Mouse (Mus musculus) intestine, postnatal 0 days (tissue): ENCODE data around the gene Odf2l. TPM values are rescaled to one million over a fixed set of nuclear protein-coding genes. Genes with fewer than 3 reads are reported as not detected.

Source experiments
- ATAC-seq: fragments of 200-750 bp; cut with Nextera tagmentation; 2 replicates; pipeline ENCODE4 v1.8.0; 2017; ENCODE audit warnings: mild to moderate bottlenecking, moderate TSS enrichment, moderate library complexity
- H3K27ac ChIP-seq: fragments of 300-500 bp; sonication (generic); 2 replicates; pipeline ENCODE4 v1.5.1; 2014; ENCODE audit warnings: mild to moderate bottlenecking, low read depth, low read length, moderate library complexity
- H3K27me3 ChIP-seq: fragments of 300-500 bp; sonication (generic); replicated peaks from 2 replicates; pipeline ENCODE4 v1.6.1; 2014; ENCODE audit warnings: low read length, mixed read lengths; ENCODE audit not compliant: control insufficient read depth, insufficient read depth
- H3K36me3 ChIP-seq: fragments of 300-500 bp; sonication (generic); 2 replicates; pipeline ENCODE4 v1.6.1; 2014; ENCODE audit warnings: mild to moderate bottlenecking, moderate library complexity; ENCODE audit not compliant: control insufficient read depth, insufficient read depth
- H3K4me1 ChIP-seq: fragments of 300-500 bp; sonication (generic); replicated peaks from 2 replicates; pipeline ENCODE4 v1.6.1; 2014; ENCODE audit warnings: antibody characterized with exemption, low read length, mixed read lengths; ENCODE audit not compliant: control insufficient read depth, insufficient read depth
- H3K4me2 ChIP-seq: fragments of 300-500 bp; sonication (generic); replicated peaks from 2 replicates; pipeline ENCODE4 v1.6.1; 2014; ENCODE audit warnings: low read depth, mild to moderate bottlenecking, moderate library complexity
- H3K4me3 ChIP-seq: fragments of 300-500 bp; sonication (generic); 2 replicates; pipeline ENCODE4 v1.5.1; 2014; ENCODE audit warnings: low read depth, low read length
- H3K9ac ChIP-seq: fragments of 300-500 bp; sonication (generic); 2 replicates; pipeline ENCODE4 v1.6.1; 2014; ENCODE audit warnings: mild to moderate bottlenecking, low read depth, low read length
- H3K9me3 ChIP-seq: fragments of 300-500 bp; sonication (generic); 2 replicates; pipeline ENCODE4 v1.6.1; 2016; ENCODE audit warnings: mixed run types; ENCODE audit not compliant: control insufficient read depth
- CTCF ChIP-seq: sonication (generic); IDR thresholded peaks from 2 replicates; pipeline ENCODE4 v1.5.1; 2016; ENCODE audit warnings: low read depth, mild to moderate bottlenecking, control low read depth, antibody characterized with exemption, moderate library complexity
- WGBS: fragments of 180-500 bp; shearing (Covaris S2); extraction: QIAGEN DNeasy Blood & Tissue Kit; methylation state at CpG from one replicate; pipeline ENCODE4 v1.1.7; 2014; 5-methylcytosine and 5-hydroxymethylcytosine counted together
- polyA plus RNA-seq: library from polyadenylated mRNA; unstranded; fragments of >200 nt; fragmentation: Nextera tagmentation; extraction: Ambion mirVana; gene quantifications from 2 replicates; pipeline ENCODE4 v1.2.1, GENCODE M21; 2015

Odf2l gene
- polyA plus RNA-seq, result 11.4 and 14.6 TPM in 2 replicates

DNA sequence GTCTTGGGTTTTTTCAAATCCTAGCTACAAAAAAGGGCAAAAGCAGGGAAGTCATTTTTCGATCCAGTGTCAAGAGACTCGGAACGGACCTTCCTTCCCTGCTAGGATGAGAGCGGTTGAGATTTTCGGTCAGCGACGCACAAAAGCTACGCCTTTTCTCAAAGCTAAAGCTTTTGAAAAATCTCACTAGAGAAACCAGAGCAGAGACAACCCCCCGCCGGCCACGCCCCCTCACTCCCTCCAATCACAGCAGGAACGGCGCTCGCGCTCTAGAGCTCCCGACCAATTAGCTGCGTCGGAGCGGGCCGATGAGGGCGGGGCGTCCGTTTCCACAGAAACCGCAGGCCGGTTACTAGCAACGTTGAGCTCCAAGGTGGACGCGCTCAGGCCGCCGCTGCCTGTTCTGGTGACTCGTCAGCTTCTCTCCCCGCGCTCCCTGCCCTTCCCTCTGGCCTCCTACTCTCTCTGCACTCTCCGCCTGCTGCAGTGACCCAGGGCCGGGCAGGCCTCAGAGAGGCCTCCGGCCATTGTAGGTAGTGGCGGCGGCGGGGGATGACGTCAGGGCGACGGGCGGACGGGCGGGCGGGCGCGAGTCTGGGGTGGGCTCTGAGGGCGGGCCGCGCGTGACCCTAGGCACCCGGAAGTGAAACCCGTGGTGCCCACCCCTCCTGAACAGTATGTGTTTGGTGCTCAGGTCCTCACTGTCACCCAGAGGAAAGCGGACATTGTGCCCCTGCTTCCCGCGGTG, at the start of gene Odf2l:
Gene Odf2l, plus strand, starts transcription at position 335 of the 748 bp plus-strand sequence.
- H3K27me3 ChIP-seq, result no peaks in the 10 kb centered on the region
- H3K36me3 ChIP-seq, result no peaks in the 10 kb centered on the region
- H3K4me3 ChIP-seq, result peak within 1 kb of the TSS; percentile 68
- TF ChIP-seq CTCF, result no peak
- ATAC-seq, result peak; percentile 99
- under 1% methylated on average over 57 of the region's 57 CpGs for WGBS
- H3K4me2 ChIP-seq, result peak within 1 kb of the TSS; percentile 82
- no peaks in the 10 kb centered on the region for H3K4me1 ChIP-seq
- H3K9me3 ChIP-seq, result no peaks in the 10 kb centered on the region
- peak within 1 kb of the TSS; percentile 91 for H3K27ac ChIP-seq
- peak within 1 kb of the TSS; percentile 75 for H3K9ac ChIP-seq

DNA sequence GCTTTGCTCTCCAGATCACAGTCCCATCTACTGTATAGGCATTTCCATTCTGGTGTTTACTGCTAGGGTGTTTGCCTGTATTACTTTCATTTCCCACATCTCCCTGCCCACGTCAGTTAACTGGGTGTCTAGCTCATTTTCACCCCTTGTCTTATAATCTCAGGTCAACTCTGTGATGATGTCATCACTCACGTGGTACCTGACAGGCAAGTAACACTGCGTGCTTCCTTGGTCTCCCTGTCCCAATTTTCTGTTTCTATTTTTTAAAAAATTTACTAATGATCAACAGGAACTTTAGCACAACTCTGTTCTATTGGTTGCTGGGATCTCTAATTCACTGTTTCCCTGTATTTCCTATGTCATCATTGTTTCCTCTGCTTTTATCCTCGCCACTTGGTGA, 49.4 kb upstream of the Odf2l start:
- no peak overlapping the region for H3K4me3 ChIP-seq
- no peak overlapping the region for H3K9ac ChIP-seq
- H3K36me3 ChIP-seq, result no peaks in the 10 kb centered on the region
- WGBS, result 84% methylated on average over 4 of the region's 4 CpGs
- H3K4me2 ChIP-seq, result no peak overlapping the region
- H3K4me1 ChIP-seq, result no peaks in the 10 kb centered on the region
- ATAC-seq, result no peak
- TF ChIP-seq CTCF, result no peak
- H3K27ac ChIP-seq, result no peak overlapping the region
- no peaks in the 10 kb centered on the region for H3K9me3 ChIP-seq
- H3K27me3 ChIP-seq, result no peaks in the 10 kb centered on the region

DNA sequence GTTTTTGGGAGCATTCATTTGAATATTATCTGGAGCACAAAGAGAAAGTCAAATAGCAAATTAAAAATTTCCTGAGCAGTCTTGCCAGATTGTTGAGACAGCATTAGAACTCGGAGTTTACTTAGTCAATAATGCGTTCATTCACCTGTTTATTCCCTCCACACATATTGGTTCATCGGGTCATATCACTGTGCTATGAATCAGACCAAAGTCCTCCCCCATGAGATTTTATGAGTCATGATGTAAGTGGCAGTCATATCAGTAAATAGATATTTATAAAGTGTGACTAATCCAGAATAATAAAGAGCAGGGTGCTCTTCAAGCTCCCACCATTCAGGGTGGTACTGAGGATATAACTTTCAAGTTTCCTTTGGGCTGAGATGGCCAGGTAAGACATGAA, 46.0 kb upstream of the Odf2l start:
- Histone ChIP-seq H3K9me3 (no peaks in the 10 kb centered on the region), H3K4me1 (no peaks in the 10 kb centered on the region), H3K27ac (peak overlapping the region; percentile 16; the same call in 1 of the 2 replicates), H3K4me2 (0 out of 2 replicates have a peak overlapping the region, but pooled peaks have one; percentile 21), H3K4me3 (no peak overlapping the region), H3K9ac (no peak overlapping the region), H3K27me3 (no peaks in the 10 kb centered on the region), H3K36me3 (no peaks in the 10 kb centered on the region)
- peak; percentile 86 for ATAC-seq
- WGBS, result 52% methylated on average over 3 of the region's 3 CpGs
- no peak for TF ChIP-seq CTCF

DNA sequence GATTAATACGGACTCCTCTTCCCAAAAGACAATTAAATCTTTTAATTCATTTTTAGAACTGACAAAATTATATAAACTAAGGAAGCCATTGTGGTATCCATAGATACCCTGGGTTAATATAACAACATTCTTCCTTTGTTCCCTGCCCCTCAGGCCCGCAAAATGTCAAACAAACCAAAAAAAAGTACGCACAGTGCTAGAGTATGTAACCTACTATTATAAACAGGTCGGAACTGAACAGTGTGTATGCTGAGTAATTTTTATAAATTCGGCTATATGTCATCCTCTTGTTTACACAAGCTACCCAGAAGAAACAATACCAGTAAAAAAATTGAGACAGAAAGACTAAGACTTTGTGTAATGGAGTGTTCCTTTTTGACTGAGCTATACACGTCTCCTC, 40.0 kb upstream of the Odf2l start:
- no peak overlapping the region for H3K9ac ChIP-seq
- no peaks in the 10 kb centered on the region for H3K36me3 ChIP-seq
- no peak overlapping the region for H3K4me2 ChIP-seq
- no peaks in the 10 kb centered on the region for H3K4me1 ChIP-seq
- 59% methylated on average over 6 of the region's 6 CpGs for WGBS
- no peak overlapping the region for H3K4me3 ChIP-seq
- ATAC-seq, result no peak
- H3K9me3 ChIP-seq, result no peaks in the 10 kb centered on the region
- H3K27me3 ChIP-seq, result no peaks in the 10 kb centered on the region
- H3K27ac ChIP-seq, result no peak overlapping the region
- no peak for TF ChIP-seq CTCF

DNA sequence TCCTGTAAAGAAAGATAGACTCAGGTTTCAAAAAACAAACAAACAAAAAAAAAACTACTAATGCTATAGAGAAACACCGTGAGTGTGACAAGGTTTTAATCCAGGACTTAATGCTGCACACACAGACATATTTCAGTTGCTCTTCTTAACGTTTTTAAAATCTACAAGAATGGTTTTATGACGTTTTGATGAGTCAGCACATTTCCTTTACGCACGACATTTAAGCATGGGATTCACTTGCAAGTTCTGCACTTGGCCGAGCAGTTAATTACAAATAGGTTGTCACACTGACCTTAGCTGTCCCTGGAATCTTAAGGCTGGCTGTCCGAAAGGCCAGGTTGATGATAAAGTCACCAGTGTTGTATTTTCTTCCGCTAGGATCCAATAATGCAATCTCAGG, 37.5 kb upstream of the Odf2l start:
- 77% methylated on average over 8 of the region's 8 CpGs for WGBS
- no peak overlapping the region for H3K4me3 ChIP-seq
- H3K27me3 ChIP-seq, result no peaks in the 10 kb centered on the region
- ATAC-seq, result no peak
- no peak overlapping the region for H3K27ac ChIP-seq
- no peaks in the 10 kb centered on the region for H3K9me3 ChIP-seq
- TF ChIP-seq CTCF, result no peak
- no peak overlapping the region for H3K9ac ChIP-seq
- H3K4me1 ChIP-seq, result 0 out of 2 replicates have a peak, but pooled peaks cover 2% of the 10 kb centered on the region
- H3K4me2 ChIP-seq, result no peak overlapping the region
- no peaks in the 10 kb centered on the region for H3K36me3 ChIP-seq

DNA sequence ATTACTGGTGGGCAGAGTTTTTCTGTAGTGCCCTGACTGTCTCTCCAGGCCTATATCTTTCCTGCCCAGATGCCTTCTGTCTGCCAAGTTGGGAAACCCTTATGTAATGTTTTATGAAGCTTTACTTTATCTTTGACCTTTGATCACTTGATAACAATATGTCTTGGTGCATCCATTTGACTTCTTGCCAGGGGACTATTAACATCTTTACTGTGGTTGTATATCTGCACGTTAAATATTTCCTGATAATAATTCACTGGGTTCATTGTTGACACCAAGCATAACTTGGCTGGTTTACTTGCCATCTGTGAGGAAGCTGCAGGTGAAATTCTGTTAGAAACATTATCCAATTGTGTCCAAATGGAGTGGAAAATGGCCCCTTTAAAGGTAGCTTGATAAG, 35.3 kb upstream of the Odf2l start:
- H3K4me2 ChIP-seq, result no peak overlapping the region
- 19% methylated on average over 1 of the region's 1 CpGs for WGBS
- H3K9me3 ChIP-seq, result no peaks in the 10 kb centered on the region
- H3K4me3 ChIP-seq, result no peak overlapping the region
- no peaks in the 10 kb centered on the region for H3K27me3 ChIP-seq
- no peak for TF ChIP-seq CTCF
- H3K36me3 ChIP-seq, result no peaks in the 10 kb centered on the region
- H3K27ac ChIP-seq, result no peak overlapping the region
- peak; percentile 87 for ATAC-seq
- 0 out of 2 replicates have a peak, but pooled peaks cover 2% of the 10 kb centered on the region for H3K4me1 ChIP-seq
- H3K9ac ChIP-seq, result no peak overlapping the region
